14 mouse cellular contexts compared by ENCODE assay signal in the genomic region with DNA sequence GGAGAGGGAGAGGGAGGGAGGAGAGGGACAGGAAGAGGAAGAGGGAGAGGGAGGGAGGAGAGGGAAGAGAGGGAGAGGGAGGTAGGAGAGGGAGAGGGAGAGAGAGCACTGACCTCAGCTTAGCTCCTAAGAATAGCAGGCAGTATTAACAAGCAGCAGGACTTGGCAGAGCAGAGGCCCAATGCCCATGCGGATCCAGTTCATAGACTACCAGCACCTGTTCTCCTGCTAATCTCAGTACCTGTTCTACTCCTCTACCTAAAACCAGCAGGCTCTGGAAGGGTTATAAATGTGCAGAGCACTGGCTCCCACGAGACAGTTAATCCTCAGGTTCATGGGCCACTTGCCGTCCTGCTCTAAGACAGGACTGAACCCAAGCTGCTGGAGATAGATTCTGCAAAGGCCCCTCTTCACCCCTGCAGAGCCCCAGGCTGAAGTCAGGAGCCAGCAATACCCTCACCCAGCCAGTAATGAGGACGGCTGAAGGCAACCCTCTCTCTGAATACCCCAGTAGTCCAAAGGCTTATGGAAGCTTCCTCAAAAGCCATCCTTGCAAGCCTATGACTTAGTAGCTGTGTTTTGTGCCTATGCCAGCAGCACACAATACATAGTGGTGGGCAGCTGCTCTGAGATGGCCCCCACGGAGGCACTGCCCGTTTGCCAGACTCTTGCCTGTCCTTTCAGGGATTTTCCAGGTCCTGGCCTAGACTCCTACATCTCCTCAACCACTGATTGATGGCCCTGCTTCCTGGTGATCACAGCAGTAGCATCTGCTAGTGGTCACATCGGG. TPM values are rescaled to one million over a fixed set of nuclear protein-coding genes. Genes with fewer than 3 reads are reported as not detected.
DNase-seq lines count a peak whose midpoint lies in the region; ATAC-seq and TF ChIP-seq lines count a peak whose summit lies in the region.
"Had no signal": no experiment of that assay in that cellular context is flagged by ENCODE, and none has a peak within 500 bp of the region (broad histone marks: within the 10 kb centered on the region; RNA-seq: fewer than 3 reads in every experiment).

No protein-coding gene starts in this region.

- H3K4me1 ChIP-seq in kidney, embryonic 16.5 days (ENCODE audit: insufficient read depth, low read length): peaks cover 5% of the 10 kb centered on the region
- H3K4me1 ChIP-seq in kidney, embryonic 14.5 days (ENCODE audit: control insufficient read depth, insufficient read depth, low read length): peaks cover 7% of the 10 kb centered on the region; the same call in 1 of the 2 replicates

- H3K27me3 ChIP-seq in kidney, embryonic 16.5 days (ENCODE audit: insufficient read depth, low read length): no peaks in the 10 kb centered on the region
- no peaks in the 10 kb centered on the region for H3K27me3 ChIP-seq in kidney, embryonic 14.5 days (ENCODE audit: control insufficient read depth, insufficient read depth, low read length)

- H3K9ac ChIP-seq in kidney, embryonic 16.5 days (replicated peaks; ENCODE audit: low read length): 0 out of 2 replicates have a peak overlapping the region, but pooled peaks have one; percentile 4
- H3K9ac ChIP-seq in kidney, embryonic 14.5 days (ENCODE audit: low read depth, low read length): no peak overlapping the region

- ATAC-seq in kidney, embryonic 16.5 days (ENCODE audit: low FRiP score, low TSS enrichment): no peak
- ATAC-seq in kidney, embryonic 14.5 days (ENCODE audit: low FRiP score, low TSS enrichment): no peak

- peak; percentile 75 for DNase-seq in gastrocnemius, adult 2 months
- no peak for DNase-seq in gastrocnemius, postnatal 10 days
- DNase-seq in brain, embryonic 14.5 days (ENCODE audit: low read depth): peak; percentile 21
- DNase-seq in cerebellum, postnatal 14 days: peak; percentile 78 to 88
- no peak for DNase-seq in urinary bladder, postnatal 10 days (ENCODE audit: low spot score)
- no peak for DNase-seq in layer of hippocampus, adult 9-10 months (ENCODE audit: low spot score)
- DNase-seq: adrenal gland, adult 8-10 months; kidney, postnatal 10 days; lung, postnatal 10 days; right cerebral cortex, postnatal 25 days had no signal

- no peak for TF ChIP-seq CTCF in gastrocnemius, adult 2 months (IDR thresholded peaks at IDR 0.05)
- TF ChIP-seq CTCF in brain, embryonic 14.5 days (IDR thresholded peaks at IDR 0.05; ENCODE audit: borderline replicate concordance, extremely low read depth, insufficient read depth, insufficient read length): no peak

- H3K4me2 ChIP-seq in kidney, embryonic 16.5 days (replicated peaks; ENCODE audit: low read depth, low read length): no peak overlapping the region
- H3K4me2 ChIP-seq in kidney, embryonic 14.5 days (replicated peaks; ENCODE audit: low read depth, low read length): no peak overlapping the region

- TF ChIP-seq POLR2A in brain, embryonic 14.5 days (IDR thresholded peaks at IDR 0.05; ENCODE audit: borderline replicate concordance, extremely low read depth, insufficient read depth, insufficient read length, poor library complexity, severe bottlenecking): no peak

- peak overlapping the region; percentile 93 for H3K27ac ChIP-seq in gastrocnemius, adult 2 months
- no peak overlapping the region for H3K27ac ChIP-seq in kidney, embryonic 16.5 days (ENCODE audit: low read length)
- no peak overlapping the region for H3K27ac ChIP-seq in kidney, embryonic 14.5 days (ENCODE audit: low read depth, low read length)

- H3K9me3 ChIP-seq in kidney, embryonic 16.5 days (ENCODE audit: low read length): no peaks in the 10 kb centered on the region
- H3K9me3 ChIP-seq in kidney, embryonic 14.5 days (ENCODE audit: control insufficient read depth, low read length): no peaks in the 10 kb centered on the region

- peak overlapping the region; percentile 27 for H3K4me3 ChIP-seq in gastrocnemius, adult 2 months
- H3K4me3 ChIP-seq in kidney, embryonic 16.5 days (ENCODE audit: low read length): no peak overlapping the region
- H3K4me3 ChIP-seq in kidney, embryonic 14.5 days (ENCODE audit: low read length): no peak overlapping the region
- H3K4me3 ChIP-seq: myocyte had no signal

- H3K36me3 ChIP-seq in kidney, embryonic 16.5 days (ENCODE audit: insufficient read depth, low read length): peaks cover 14% of the 10 kb centered on the region
- H3K36me3 ChIP-seq in kidney, embryonic 14.5 days (ENCODE audit: control insufficient read depth, insufficient read depth, low read length): peaks cover 25% of the 10 kb centered on the region

- intact Hi-C loops in gastrocnemius, adult 2 months (cut with DNase I): no loop called here

- WGBS in kidney, embryonic 16.5 days: 49% methylated on average over 7 of the region's 7 CpGs
- 58% methylated on average over 7 of the region's 7 CpGs for WGBS in kidney, embryonic 14.5 days

RNA-seq across cellular contexts. Expression of a gene that starts 6.9 kb away (rescaled TPM):
- total RNA-seq in gastrocnemius, adult 2 months (2021): not detected
- total RNA-seq in gastrocnemius, postnatal 10 days (2021): under 1 TPM in 1 of 2 experiments, not detected in 1; 0.11 TPM
- polyA plus RNA-seq in kidney, embryonic 16.5 days (2015; fragmentation: Nextera tagmentation; extraction: Ambion mirVana): 0.10 and 0.21 TPM in 2 replicates
- not detected in 2 replicates for polyA plus RNA-seq in kidney, embryonic 14.5 days (2014; fragmentation: Nextera tagmentation; extraction: Ambion mirVana)
- 0.08 and 0.10 TPM in 2 replicates for polyA plus RNA-seq in brain, embryonic 14.5 days (2012; rRNA removed)
- total RNA-seq: left cerebral cortex, adult 18-20 months had no signal

RNA-seq across cellular contexts. Expression of a gene that starts 9.8 kb away (rescaled TPM):
- total RNA-seq in gastrocnemius, adult 2 months (2021): 100 to 1,000 TPM; 128 to 157 TPM
- 100 to 1,000 TPM; 153 to 172 TPM for total RNA-seq in gastrocnemius, postnatal 10 days (2021)
- polyA plus RNA-seq in kidney, embryonic 16.5 days (2015; fragmentation: Nextera tagmentation; extraction: Ambion mirVana): 37.2 and 44.3 TPM in 2 replicates
- polyA plus RNA-seq in kidney, embryonic 14.5 days (2014; fragmentation: Nextera tagmentation; extraction: Ambion mirVana): 20.0 and 30.9 TPM in 2 replicates
- 93.3 and 93.5 TPM in 2 replicates for polyA plus RNA-seq in brain, embryonic 14.5 days (2012; rRNA removed)

RNA-seq across cellular contexts. Expression of a gene that starts 20.4 kb away (rescaled TPM):
- total RNA-seq in gastrocnemius, adult 2 months (2021): 1 to 10 TPM; 1.5 to 3.1 TPM
- 1 to 10 TPM; 2.6 to 3.6 TPM for total RNA-seq in gastrocnemius, postnatal 10 days (2021)
- 2.9 and 3.3 TPM in 2 replicates for polyA plus RNA-seq in kidney, embryonic 16.5 days (2015; fragmentation: Nextera tagmentation; extraction: Ambion mirVana)
- 1.6 and 2.1 TPM in 2 replicates for polyA plus RNA-seq in kidney, embryonic 14.5 days (2014; fragmentation: Nextera tagmentation; extraction: Ambion mirVana)
- polyA plus RNA-seq in brain, embryonic 14.5 days (2012; rRNA removed): 3.6 and 4.0 TPM in 2 replicates

RNA-seq across cellular contexts. Expression of a gene that starts 21.1 kb away (rescaled TPM):
- 10 to 100 TPM; 30.6 to 33.4 TPM for total RNA-seq in gastrocnemius, adult 2 months (2021)
- 10 to 100 TPM; 33.9 to 36.6 TPM for total RNA-seq in gastrocnemius, postnatal 10 days (2021)
- 87.8 and 93.0 TPM in 2 replicates for polyA plus RNA-seq in kidney, embryonic 16.5 days (2015; fragmentation: Nextera tagmentation; extraction: Ambion mirVana)
- polyA plus RNA-seq in kidney, embryonic 14.5 days (2014; fragmentation: Nextera tagmentation; extraction: Ambion mirVana): 55.2 and 57.8 TPM in 2 replicates
- polyA plus RNA-seq in brain, embryonic 14.5 days (2012; rRNA removed): 65.1 and 81.4 TPM in 2 replicates

RNA-seq across cellular contexts. Expression of a gene that starts 24.3 kb away (rescaled TPM):
- total RNA-seq in gastrocnemius, adult 2 months (2021): 1 to 10 TPM; 3.3 to 6.3 TPM
- 10 to 100 TPM in 1 of 2 experiments, 1 to 10 TPM in 1; 8.6 to 10.6 TPM for total RNA-seq in gastrocnemius, postnatal 10 days (2021)
- polyA plus RNA-seq in kidney, embryonic 16.5 days (2015; fragmentation: Nextera tagmentation; extraction: Ambion mirVana): 30.9 and 32.4 TPM in 2 replicates
- 19.8 and 20.8 TPM in 2 replicates for polyA plus RNA-seq in kidney, embryonic 14.5 days (2014; fragmentation: Nextera tagmentation; extraction: Ambion mirVana)
- 15.7 and 16.8 TPM in 2 replicates for polyA plus RNA-seq in brain, embryonic 14.5 days (2012; rRNA removed)

Comparison
In these comparisons a context has a peak if more than half of its experiments do, and no peak if none do; other contexts are left out.
1. DNase-seq: peak in gastrocnemius, adult 2 months (single experiment), brain, embryonic 14.5 days (single experiment) and cerebellum, postnatal 14 days (2 of 2); none in gastrocnemius, postnatal 10 days (single experiment), urinary bladder, postnatal 10 days (single experiment) and layer of hippocampus, adult 9-10 months (single experiment).